Mouse (Mus musculus): ENCODE results near the gene Fpgs.

Gene Fpgs

GRCm38 (mm10) chr2:32693823-32694411, 10.0 kb downstream of the Fpgs start:
- peak; percentile 97 for DNase-seq

- DNase-seq, result peak; percentile 18
Measured at GRCm38 (mm10) chr2:32693282-32693681, 10.7 kb downstream of the Fpgs start.

GRCm38 (mm10) chr2:32692496-32692895, 11.4 kb downstream of the Fpgs start:
- no peak for DNase-seq

- no peak for DNase-seq
Measured at GRCm38 (mm10) chr2:32691041-32691440, 12.9 kb downstream of the Fpgs start.

- DNase-seq, result peak; percentile 91
Measured at GRCm38 (mm10) chr2:32689420-32689819, 14.5 kb downstream of the Fpgs start.

GRCm38 (mm10) chr2:32687562-32687961, 16.4 kb downstream of the Fpgs start:
- no peak for DNase-seq

- no peak for DNase-seq
Measured at GRCm38 (mm10) chr2:32686640-32687039, 17.3 kb downstream of the Fpgs start.

GRCm38 (mm10) chr2:32685807-32686206, 18.1 kb downstream of the Fpgs start:
- DNase-seq, result no peak

GRCm38 (mm10) chr2:32684681-32685428, 19.1 kb downstream of the Fpgs start:
- DNase-seq, result no peak

- DNase-seq, result no peak
Measured at GRCm38 (mm10) chr2:32683701-32684100, 20.2 kb downstream of the Fpgs start.

- DNase-seq, result no peak
Measured at GRCm38 (mm10) chr2:32682721-32683417, 21.1 kb downstream of the Fpgs start.

GRCm38 (mm10) chr2:32681754-32682153, 22.2 kb downstream of the Fpgs start:
- no peak for DNase-seq

- DNase-seq, result no peak
Measured at GRCm38 (mm10) chr2:32680961-32681650, 22.8 kb downstream of the Fpgs start.

- DNase-seq, result no peak
Measured at GRCm38 (mm10) chr2:32680051-32680451, 23.9 kb downstream of the Fpgs start.

- no peak for DNase-seq
Measured at GRCm38 (mm10) chr2:32677683-32678082, 26.3 kb downstream of the Fpgs start.

- no peak for DNase-seq
Measured at GRCm38 (mm10) chr2:32676821-32677220, 27.1 kb downstream of the Fpgs start.

- no peak for DNase-seq
Measured at GRCm38 (mm10) chr2:32673176-32673917, 30.6 kb downstream of the Fpgs start.

- no peak for DNase-seq
Measured at GRCm38 (mm10) chr2:32671907-32672595, 31.9 kb downstream of the Fpgs start.

GRCm38 (mm10) chr2:32671147-32671546, 32.8 kb downstream of the Fpgs start:
- no peak for DNase-seq

- DNase-seq, result no peak
Measured at GRCm38 (mm10) chr2:32669876-32670275, 34.1 kb downstream of the Fpgs start.

- no peak for DNase-seq
Measured at GRCm38 (mm10) chr2:32668176-32668575, 35.8 kb downstream of the Fpgs start.

GRCm38 (mm10) chr2:32667775-32668174, 36.2 kb downstream of the Fpgs start:
- no peak for DNase-seq

Data from thymus, postnatal 25 days (tissue).